Mouse (Mus musculus) hindbrain, embryonic 16.5 days (tissue): Measurements from ENCODE around the gene Pappa. TPM values are rescaled to one million over a fixed set of nuclear protein-coding genes. Genes with fewer than 3 reads are reported as not detected.

Experiments
- ATAC-seq: fragments of 200-750 bp; cut with Nextera tagmentation; 2 replicates; pipeline ENCODE4 v1.8.0; 2017; ENCODE audit warnings: moderate TSS enrichment, moderate library complexity
- H3K27ac ChIP-seq: fragments of 300-500 bp; sonication (generic); 2 replicates; pipeline ENCODE4 v1.5.1; 2014; ENCODE audit warnings: low read depth, mild to moderate bottlenecking, control low read depth, low read length, moderate library complexity
- H3K27me3 ChIP-seq: fragments of 300-500 bp; sonication (generic); replicated peaks from 2 replicates; pipeline ENCODE4 v1.6.1; 2014; ENCODE audit warnings: low read length; ENCODE audit not compliant: control insufficient read depth, insufficient read depth
- H3K36me3 ChIP-seq: fragments of 300-500 bp; sonication (generic); 2 replicates; pipeline ENCODE4 v1.6.1; 2014; ENCODE audit warnings: mild to moderate bottlenecking, low read length, moderate library complexity, mixed read lengths; ENCODE audit not compliant: control insufficient read depth, insufficient read depth
- H3K4me1 ChIP-seq: fragments of 300-500 bp; sonication (generic); 2 replicates; pipeline ENCODE4 v1.6.1; 2014; ENCODE audit warnings: low read depth, low read length; ENCODE audit not compliant: control insufficient read depth, insufficient read depth
- H3K4me2 ChIP-seq: fragments of 300-500 bp; sonication (generic); 2 replicates; pipeline ENCODE4 v1.6.1; 2014; ENCODE audit warnings: mild to moderate bottlenecking, low read length, control low read depth, moderate library complexity
- H3K4me3 ChIP-seq: fragments of 300-500 bp; sonication (generic); 2 replicates; pipeline ENCODE4 v1.5.1; 2014; ENCODE audit warnings: mild to moderate bottlenecking, low read length, control low read depth, moderate library complexity
- H3K9ac ChIP-seq: fragments of 300-500 bp; sonication (generic); 2 replicates; pipeline ENCODE4 v1.6.1; 2014; ENCODE audit warnings: low read depth, mild to moderate bottlenecking, control low read depth, low read length, moderate library complexity
- H3K9me3 ChIP-seq: fragments of 300-500 bp; sonication (generic); 2 replicates; pipeline ENCODE4 v1.6.1; 2014; ENCODE audit warnings: mild to moderate bottlenecking, low read length, moderate library complexity; ENCODE audit not compliant: control insufficient read depth
- WGBS: fragments of 180-500 bp; shearing (Covaris S2); extraction: QIAGEN DNeasy Blood & Tissue Kit; methylation state at CpG from one replicate; pipeline ENCODE4 v1.1.7; 2014; 5-methylcytosine and 5-hydroxymethylcytosine counted together
- polyA plus RNA-seq: library from polyadenylated mRNA; unstranded; fragments of >200 nt; fragmentation: Nextera tagmentation; extraction: Ambion mirVana; gene quantifications from 2 replicates; pipeline ENCODE4 v1.2.1, GENCODE M21; 2015

Gene Pappa
- polyA plus RNA-seq, 1 experiment from 2014 or later, result 0.93 TPM

- no peak overlapping the region for H3K9ac ChIP-seq
- no peak for ATAC-seq
- H3K27me3 ChIP-seq, result no peaks in the 10 kb centered on the region
- 94% methylated on average over 10 of the region's 10 CpGs for whole genome bisulfite sequencing
- no peaks in the 10 kb centered on the region for H3K4me1 ChIP-seq
- no peaks in the 10 kb centered on the region for H3K9me3 ChIP-seq
- H3K4me3 ChIP-seq, result no peak overlapping the region
- no peak overlapping the region for H3K27ac ChIP-seq
- H3K4me2 ChIP-seq, result no peak overlapping the region
- H3K36me3 ChIP-seq, result no peaks in the 10 kb centered on the region
Observed at GRCm38 (mm10) chr4:65156231-65156630, 32.3 kb downstream of the Pappa start.

- Histone ChIP-seq H3K4me1 (no peaks in the 10 kb centered on the region), H3K36me3 (no peaks in the 10 kb centered on the region), H3K27me3 (no peaks in the 10 kb centered on the region), H3K9ac (no peak overlapping the region), H3K4me2 (no peak overlapping the region), H3K4me3 (no peak overlapping the region), H3K27ac (no peak overlapping the region), H3K9me3 (no peaks in the 10 kb centered on the region)
- ATAC-seq, result no peak
- WGBS, result 86% methylated on average over 3 of the region's 3 CpGs
Observed at GRCm38 (mm10) chr4:65158651-65159050, 34.7 kb downstream of the Pappa start.

GRCm38 (mm10) chr4:65159481-65159880 is 35.5 kb downstream of the Pappa start:
- no peak for ATAC-seq
- H3K4me1 ChIP-seq, result no peaks in the 10 kb centered on the region
- 58% methylated on average over 5 of the region's 5 CpGs for WGBS
- H3K4me2 ChIP-seq, result no peak overlapping the region
- H3K27me3 ChIP-seq, result no peaks in the 10 kb centered on the region
- H3K36me3 ChIP-seq, result no peaks in the 10 kb centered on the region
- H3K4me3 ChIP-seq, result no peak overlapping the region
- no peaks in the 10 kb centered on the region for H3K9me3 ChIP-seq
- H3K27ac ChIP-seq, result no peak overlapping the region
- H3K9ac ChIP-seq, result no peak overlapping the region

GRCm38 (mm10) chr4:65163698-65164097 is 39.7 kb downstream of the Pappa start:
- Histone ChIP-seq H3K4me1 (no peaks in the 10 kb centered on the region), H3K36me3 (no peaks in the 10 kb centered on the region), H3K4me3 (no peak overlapping the region), H3K9me3 (no peaks in the 10 kb centered on the region), H3K9ac (no peak overlapping the region), H3K27ac (no peak overlapping the region), H3K27me3 (no peaks in the 10 kb centered on the region), H3K4me2 (no peak overlapping the region)
- 87% methylated on average over 3 of the region's 3 CpGs for WGBS
- ATAC-seq, result no peak

- Histone ChIP-seq H3K4me2 (no peak overlapping the region), H3K27ac (no peak overlapping the region), H3K9me3 (no peaks in the 10 kb centered on the region), H3K27me3 (no peaks in the 10 kb centered on the region), H3K4me3 (no peak overlapping the region), H3K4me1 (no peaks in the 10 kb centered on the region), H3K9ac (no peak overlapping the region), H3K36me3 (no peaks in the 10 kb centered on the region)
- WGBS, result 89% methylated on average over 3 of the region's 3 CpGs
- ATAC-seq, result no peak
Observed at GRCm38 (mm10) chr4:65166288-65166835, 42.4 kb downstream of the Pappa start.

- Histone ChIP-seq H3K4me2 (no peak overlapping the region), H3K27ac (no peak overlapping the region), H3K4me1 (no peaks in the 10 kb centered on the region), H3K9me3 (no peaks in the 10 kb centered on the region), H3K36me3 (no peaks in the 10 kb centered on the region), H3K27me3 (no peaks in the 10 kb centered on the region), H3K9ac (no peak overlapping the region), H3K4me3 (no peak overlapping the region)
- 92% methylated on average over 3 of the region's 3 CpGs for WGBS
- ATAC-seq, result no peak
Observed at GRCm38 (mm10) chr4:65174505-65174904, 50.5 kb downstream of the Pappa start.

- Histone ChIP-seq H3K36me3 (no peaks in the 10 kb centered on the region), H3K9ac (no peak overlapping the region), H3K4me1 (no peaks in the 10 kb centered on the region), H3K4me3 (no peak overlapping the region), H3K9me3 (no peaks in the 10 kb centered on the region), H3K27ac (no peak overlapping the region), H3K27me3 (no peaks in the 10 kb centered on the region), H3K4me2 (no peak overlapping the region)
- WGBS, result 65% methylated on average over 1 of the region's 1 CpGs
- ATAC-seq, result no peak
Observed at GRCm38 (mm10) chr4:65178146-65178545, 54.2 kb downstream of the Pappa start.

- Histone ChIP-seq H3K4me1 (no peaks in the 10 kb centered on the region), H3K4me3 (no peak overlapping the region), H3K9ac (no peak overlapping the region), H3K9me3 (no peaks in the 10 kb centered on the region), H3K4me2 (no peak overlapping the region), H3K27me3 (no peaks in the 10 kb centered on the region), H3K36me3 (no peaks in the 10 kb centered on the region), H3K27ac (no peak overlapping the region)
- ATAC-seq, result no peak
- 72% methylated on average over 2 of the region's 2 CpGs for WGBS
Observed at GRCm38 (mm10) chr4:65187236-65187635, 63.3 kb downstream of the Pappa start.

- WGBS, result 97% methylated on average over 1 of the region's 1 CpGs
- no peaks in the 10 kb centered on the region for H3K4me1 ChIP-seq
- H3K9me3 ChIP-seq, result no peaks in the 10 kb centered on the region
- no peak for ATAC-seq
- no peak overlapping the region for H3K27ac ChIP-seq
- no peak overlapping the region for H3K4me2 ChIP-seq
- no peak overlapping the region for H3K4me3 ChIP-seq
- H3K9ac ChIP-seq, result no peak overlapping the region
- no peaks in the 10 kb centered on the region for H3K36me3 ChIP-seq
- H3K27me3 ChIP-seq, result no peaks in the 10 kb centered on the region
Observed at GRCm38 (mm10) chr4:65187716-65188115, 63.7 kb downstream of the Pappa start.
